Mouse (Mus musculus) kidney, postnatal 14 days (tissue): ENCODE measurements around the gene Alpl.
A peak's percentile ranks its signal among the peaks of the same experiment; 100 is the strongest.

Experiments used
- DNase-seq: peaks from one replicate; pipeline ENCODE4 v3.0.0; 2022; ENCODE audit warnings: mixed read lengths

Gene Alpl

GRCm38 (mm10) chr4:137707216-137707990 is 88.8 kb downstream of the Alpl start:
- peak; percentile 97 for DNase-seq

GRCm38 (mm10) chr4:137706510-137706909 is 89.7 kb downstream of the Alpl start:
- peak; percentile 44 for DNase-seq

GRCm38 (mm10) chr4:137705379-137705778 is 90.8 kb downstream of the Alpl start:
- DNase-seq: no peak

GRCm38 (mm10) chr4:137704561-137704960 is 91.6 kb downstream of the Alpl start:
- DNase-seq: no peak

- no peak for DNase-seq
Measured at GRCm38 (mm10) chr4:137703077-137703476, 93.1 kb downstream of the Alpl start.

- no peak for DNase-seq
Measured at GRCm38 (mm10) chr4:137700960-137701359, 95.2 kb downstream of the Alpl start.

GRCm38 (mm10) chr4:137699264-137700211 is 96.6 kb downstream of the Alpl start:
- DNase-seq: peak; percentile 39

- peak; percentile 78 for DNase-seq
Measured at GRCm38 (mm10) chr4:137698076-137698985, 97.9 kb downstream of the Alpl start.

- peak; percentile 83 for DNase-seq
Measured at GRCm38 (mm10) chr4:137697156-137697885, 98.9 kb downstream of the Alpl start.

GRCm38 (mm10) chr4:137695900-137696299 is 100.3 kb downstream of the Alpl start:
- peak; percentile 64 for DNase-seq

- no peak for DNase-seq
Measured at GRCm38 (mm10) chr4:137695300-137695699, 100.9 kb downstream of the Alpl start.

GRCm38 (mm10) chr4:137692107-137692902 is 103.9 kb downstream of the Alpl start:
- no peak for DNase-seq
